Comparison of ENCODE assay signal across 13 mouse cellular contexts in the genomic region with DNA sequence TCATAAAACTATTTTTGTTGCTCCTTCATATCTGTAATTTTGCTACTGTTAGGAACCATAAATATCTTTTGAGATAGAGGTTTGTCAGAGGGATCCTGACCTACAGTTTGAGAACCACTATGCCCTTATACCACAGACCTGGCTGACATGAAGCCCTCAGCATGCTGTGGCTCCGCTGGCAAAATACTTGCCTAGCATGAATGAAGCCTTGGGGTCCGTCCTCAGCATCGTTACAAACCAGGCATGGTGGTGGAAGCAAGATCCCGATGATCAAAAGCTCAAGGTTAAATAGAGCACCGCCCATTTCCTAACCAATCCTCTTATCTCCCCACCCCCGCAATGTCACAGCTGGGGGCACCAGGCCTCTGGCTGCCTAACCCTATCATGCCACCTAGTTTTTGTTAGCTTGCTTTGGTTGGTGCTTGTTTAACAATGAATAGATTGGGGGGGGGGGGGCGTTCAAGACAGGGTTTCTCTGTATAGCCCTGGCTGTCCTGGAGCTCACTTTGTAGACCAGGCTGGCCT. TPM values are rescaled to one million over a fixed set of nuclear protein-coding genes. Genes with fewer than 3 reads are reported as not detected.
DNase-seq lines count a peak whose midpoint lies in the region; ATAC-seq lines count a peak whose summit lies in the region.
"Had no signal": no experiment of that assay in that cellular context is flagged by ENCODE, and none has a peak within 500 bp of the region (broad histone marks: within the 10 kb centered on the region; RNA-seq: fewer than 3 reads in every experiment).

No protein-coding gene starts in this region.

- no peak overlapping the region for H3K4me3 ChIP-seq in midbrain, embryonic 12.5 days
- no peak overlapping the region for H3K4me3 ChIP-seq in midbrain, embryonic 10.5 days
- H3K4me3 ChIP-seq in liver, embryonic 15.5 days (replicated peaks) = no peak overlapping the region
- H3K4me3 ChIP-seq: heart, embryonic 13.5 days had no signal

- H3K9ac ChIP-seq in midbrain, embryonic 12.5 days (replicated peaks) = no peak overlapping the region; the same call in 1 of the 2 replicates
- no peak overlapping the region for H3K9ac ChIP-seq in liver, embryonic 15.5 days
- H3K9ac ChIP-seq: forebrain, postnatal 0 days; heart, embryonic 13.5 days had no signal

- H3K27ac ChIP-seq in midbrain, embryonic 12.5 days (replicated peaks) = peak overlapping the region; percentile 58; the same call in 1 of the 2 replicates
- no peak overlapping the region for H3K27ac ChIP-seq in midbrain, embryonic 10.5 days (replicated peaks)
- no peak overlapping the region for H3K27ac ChIP-seq in liver, embryonic 15.5 days (replicated peaks)
- H3K27ac ChIP-seq: heart, embryonic 13.5 days; kidney, postnatal 0 days had no signal

- H3K27me3 ChIP-seq in midbrain, embryonic 12.5 days = no peaks in the 10 kb centered on the region
- H3K27me3 ChIP-seq in midbrain, embryonic 10.5 days (ENCODE audit: low read depth, poor library complexity, severe bottlenecking) = no peaks in the 10 kb centered on the region
- no peaks in the 10 kb centered on the region for H3K27me3 ChIP-seq in liver, embryonic 15.5 days
- H3K27me3 ChIP-seq: heart, embryonic 13.5 days had no signal

- WGBS in midbrain, embryonic 12.5 days = 13% methylated on average over 6 of the region's 7 CpGs
- WGBS in midbrain, embryonic 10.5 days = 11% methylated on average over 7 of the region's 7 CpGs
- 7% methylated on average over 7 of the region's 7 CpGs for WGBS in liver, embryonic 15.5 days (ENCODE audit: insufficient replicate concordance)

- no peak overlapping the region for H3K4me2 ChIP-seq in midbrain, embryonic 12.5 days (replicated peaks)
- peak overlapping the region; percentile 35 for H3K4me2 ChIP-seq in liver, embryonic 15.5 days
- H3K4me2 ChIP-seq: heart, embryonic 13.5 days had no signal

- no peak for DNase-seq in midbrain, embryonic 10.5 days (ENCODE audit: low spot score)
- peak; percentile 28 for DNase-seq in T-cell, adult 2 months (ENCODE audit: low spot score)
- DNase-seq in thymus, postnatal 25 days = peak; percentile 51
- no peak for DNase-seq in layer of hippocampus, postnatal 10 days (ENCODE audit: low spot score in 2 of 2)
- no peak for DNase-seq in kidney, postnatal 10 days
- DNase-seq: adrenal gland, postnatal 25 days; forebrain, postnatal 0 days; gastrocnemius, postnatal 14 days had no signal

- no peak for ATAC-seq in midbrain, embryonic 12.5 days (ENCODE audit: low FRiP score, low read depth)
- peak; percentile 42; the same call in 1 of the 2 replicates for ATAC-seq in liver, embryonic 15.5 days (ENCODE audit: insufficient read depth)
- ATAC-seq: inflammation-experienced regulatory T-cells, adult 6 months had no signal

- H3K4me1 ChIP-seq in midbrain, embryonic 12.5 days = peaks cover 44% of the 10 kb centered on the region
- peaks cover 45% of the 10 kb centered on the region for H3K4me1 ChIP-seq in midbrain, embryonic 10.5 days
- peaks cover 15% of the 10 kb centered on the region for H3K4me1 ChIP-seq in liver, embryonic 15.5 days (replicated peaks)

- H3K36me3 ChIP-seq in midbrain, embryonic 12.5 days = peaks cover 32% of the 10 kb centered on the region
- peaks cover 41% of the 10 kb centered on the region for H3K36me3 ChIP-seq in midbrain, embryonic 10.5 days
- peaks cover 34% of the 10 kb centered on the region for H3K36me3 ChIP-seq in liver, embryonic 15.5 days (replicated peaks)

- no peaks in the 10 kb centered on the region for H3K9me3 ChIP-seq in midbrain, embryonic 12.5 days
- H3K9me3 ChIP-seq in midbrain, embryonic 10.5 days (replicated peaks) = no peaks in the 10 kb centered on the region
- no peaks in the 10 kb centered on the region for H3K9me3 ChIP-seq in liver, embryonic 15.5 days (replicated peaks)
- H3K9me3 ChIP-seq: heart, embryonic 13.5 days had no signal

RNA-seq across cellular contexts. Expression of a gene that starts 14.7 kb away (rescaled TPM):
- 54.6 and 54.8 TPM in 2 replicates for polyA plus RNA-seq in midbrain, embryonic 12.5 days (2016; fragmentation: Nextera tagmentation; extraction: Ambion mirVana)
- 84.0 and 91.4 TPM in 2 replicates for polyA plus RNA-seq in midbrain, embryonic 10.5 days (2016; fragmentation: Nextera tagmentation; extraction: Ambion mirVana)
- polyA plus RNA-seq in liver, embryonic 15.5 days (2015; fragmentation: Nextera tagmentation; extraction: Ambion mirVana) = 23.1 and 23.5 TPM in 2 replicates
- total RNA-seq in layer of hippocampus, postnatal 10 days (2021) = 10 to 100 TPM; 31.7 to 32.6 TPM

RNA-seq across cellular contexts. Expression of a gene that starts 22.0 kb away (rescaled TPM):
- polyA plus RNA-seq in midbrain, embryonic 12.5 days (2016; fragmentation: Nextera tagmentation; extraction: Ambion mirVana) = 19.2 and 20.5 TPM in 2 replicates
- polyA plus RNA-seq in midbrain, embryonic 10.5 days (2016; fragmentation: Nextera tagmentation; extraction: Ambion mirVana) = 20.4 and 21.2 TPM in 2 replicates
- polyA plus RNA-seq in liver, embryonic 15.5 days (2015; fragmentation: Nextera tagmentation; extraction: Ambion mirVana) = 4.5 and 4.9 TPM in 2 replicates
- total RNA-seq in layer of hippocampus, postnatal 10 days (2021) = 10 to 100 TPM; 18.5 to 23.8 TPM

RNA-seq across cellular contexts. Expression of a gene that starts 23.9 kb away (rescaled TPM):
- polyA plus RNA-seq in midbrain, embryonic 12.5 days (2016; fragmentation: Nextera tagmentation; extraction: Ambion mirVana) = 463 and 492 TPM in 2 replicates
- polyA plus RNA-seq in midbrain, embryonic 10.5 days (2016; fragmentation: Nextera tagmentation; extraction: Ambion mirVana) = 381 and 400 TPM in 2 replicates
- polyA plus RNA-seq in liver, embryonic 15.5 days (2015; fragmentation: Nextera tagmentation; extraction: Ambion mirVana) = 181 and 228 TPM in 2 replicates
- 100 to 1,000 TPM; 318 to 356 TPM for total RNA-seq in layer of hippocampus, postnatal 10 days (2021)

Comparison
In these comparisons a context has a peak if more than half of its experiments do, and no peak if none do; other contexts are left out.
1. DNase-seq: peak in T-cell, adult 2 months (single experiment) and thymus, postnatal 25 days (single experiment); none in midbrain, embryonic 10.5 days (single experiment), layer of hippocampus, postnatal 10 days (0 of 2) and kidney, postnatal 10 days (single experiment).